Mouse (Mus musculus): Measurements from ENCODE around the gene Abhd13. TPM values are rescaled to one million over a fixed set of nuclear protein-coding genes. Genes with fewer than 3 reads are reported as not detected.

Abhd13 gene
- polyA plus RNA-seq, 2 experiments from 2014 or later: 3.7 to 4.1 TPM

- ATAC-seq: no peak
Measured at GRCm38 (mm10) chr8:10017231-10017630, 39.7 kb downstream of the Abhd13 start.

GRCm38 (mm10) chr8:10030320-10031060 lies 53.0 kb downstream of the Abhd13 start:
- no peak for ATAC-seq

GRCm38 (mm10) chr8:10031177-10031576 lies 53.7 kb downstream of the Abhd13 start:
- ATAC-seq: no peak

- ATAC-seq: no peak
Measured at GRCm38 (mm10) chr8:10040866-10041265, 63.4 kb downstream of the Abhd13 start.

Other genes with a start within 250 kb of the Abhd13 start
- under 1 TPM in 1 of 2 experiments, not detected in 1; 0.30 TPM for gene Fam155a, start 206.5 kb upstream of the Abhd13 start, polyA plus RNA-seq (2017; shearing (Covaris generic))
- not detected for gene Gm10217, start 113.5 kb upstream of the Abhd13 start, polyA plus RNA-seq (2017; shearing (Covaris generic))
- gene Lig4, start within 50 bp of the Abhd13 start, polyA plus RNA-seq (2017; shearing (Covaris generic)): 1 to 10 TPM; 2.5 to 4.6 TPM
- 1 to 10 TPM; 6.3 TPM for gene Tnfsf13b, start 28.8 kb downstream of the Abhd13 start, polyA plus RNA-seq (2017; shearing (Covaris generic))
- gene Myo16, start 176.2 kb downstream of the Abhd13 start, polyA plus RNA-seq (2017; shearing (Covaris generic)): not detected